Mouse (Mus musculus) erythroid progenitor cell, adult 5-6 weeks (primary cell): Measurements from ENCODE around the gene Son. TPM values are rescaled to one million over a fixed set of nuclear protein-coding genes. Genes with fewer than 3 reads are reported as not detected.

Experiments used
- ATAC-seq: replicated peaks from 2 replicates; pipeline ENCODE4 v1.8.0; 2016; ENCODE audit warnings: moderate number of reproducible peaks, mild to moderate bottlenecking, moderate TSS enrichment, inconsistent platforms; ENCODE audit not compliant: poor library complexity, low FRiP score, severe bottlenecking
- total RNA-seq, 2 experiments: library from RNA; stranded (forward) in 1 of 2; stranded (reverse) in 1 of 2; fragments of 150-400 nt in 1 of 2; fragments of 186-747, 209-891 nt in 1 of 2; gene quantifications; 2 replicates each; pipeline versions ENCODE4 v1.2.3 to v1.2.4; 2015 to 2017; ENCODE audit warnings: low replicate concordance in 2 of 2

The Son gene
- total RNA-seq, 2 experiments from 2014 or later, result 237 to 449 TPM

DNA sequence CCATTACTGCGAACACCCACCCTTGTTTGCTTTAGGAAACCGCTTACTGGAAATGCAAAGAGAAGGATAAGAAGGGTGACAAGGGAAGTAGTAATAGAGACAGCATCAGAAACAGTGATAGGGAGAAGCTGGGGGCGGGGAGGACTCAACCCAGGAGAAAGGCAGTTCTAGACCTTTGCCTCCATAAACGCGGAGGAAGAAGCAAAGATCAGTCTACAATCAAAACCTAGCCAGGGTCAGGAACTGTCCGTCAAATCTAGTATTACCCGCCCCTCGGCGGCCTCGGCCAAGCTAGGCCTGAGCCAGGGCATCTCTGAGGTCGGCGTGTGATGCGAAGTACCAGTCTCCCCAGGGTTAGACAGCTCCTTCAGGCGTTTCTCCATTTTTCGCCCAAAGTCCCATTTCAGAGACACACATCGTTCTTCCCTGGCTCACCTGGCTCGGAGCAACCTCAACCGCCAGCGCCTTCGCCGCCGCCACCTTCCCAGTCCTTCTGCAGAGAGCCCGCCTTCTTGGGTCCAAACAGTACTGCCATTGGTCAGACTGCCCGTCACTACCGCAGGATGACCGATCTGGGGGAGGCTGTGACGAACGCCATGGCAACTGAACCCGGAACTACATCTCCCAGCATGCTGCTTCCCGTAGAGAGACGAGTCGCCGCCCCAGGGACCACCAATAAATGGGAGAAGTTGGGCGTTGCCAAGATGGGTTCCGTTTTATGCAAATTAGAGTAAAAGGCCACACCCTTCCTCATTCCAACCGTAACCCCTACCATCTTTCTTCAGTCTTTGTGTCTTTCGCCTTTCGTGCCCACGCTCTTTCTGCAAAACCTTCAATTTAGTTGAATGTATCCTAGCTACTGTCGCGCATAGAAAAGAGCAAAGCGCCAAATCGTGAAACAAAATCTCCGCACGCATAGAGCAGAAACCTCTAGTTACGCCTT lies 81.1 kb downstream of the Son start, which contains the start of gene Cryzl1:
Gene Cryzl1, minus strand, starts transcription at position 853 of the 943 bp plus-strand sequence.
- peak; percentile 89 for ATAC-seq

Other genes starting within 250 kb of the Son start
- 21.8 and 37.8 TPM in 2 replicates for gene Il10rb, start 241.3 kb upstream of the Son start, total RNA-seq (2015; ENCODE audit: low replicate concordance)
- 20.5 and 33.1 TPM in 2 replicates for gene Il10rb, start 241.3 kb upstream of the Son start, total RNA-seq (2017; ENCODE audit: low replicate concordance)
- 31.9 and 32.1 TPM in 2 replicates for gene Ifnar1, start 162.3 kb upstream of the Son start, total RNA-seq (2015; ENCODE audit: low replicate concordance)
- gene Ifnar1, start 162.3 kb upstream of the Son start, total RNA-seq (2017; ENCODE audit: low replicate concordance), result 38.1 and 46.3 TPM in 2 replicates
- 5.4 and 6.1 TPM in 2 replicates for gene Ifngr2, start 100.4 kb upstream of the Son start, total RNA-seq (2015; ENCODE audit: low replicate concordance)
- 2.3 and 5.8 TPM in 2 replicates for gene Ifngr2, start 100.4 kb upstream of the Son start, total RNA-seq (2017; ENCODE audit: low replicate concordance)
- 19.8 and 22.2 TPM in 2 replicates for gene Tmem50b, start 49.7 kb upstream of the Son start, total RNA-seq (2015; ENCODE audit: low replicate concordance)
- gene Tmem50b, start 49.7 kb upstream of the Son start, total RNA-seq (2017; ENCODE audit: low replicate concordance), result 9.2 and 10.7 TPM in 2 replicates
- 1.3 and 2.2 TPM in 2 replicates for gene Dnajc28, start 28.5 kb upstream of the Son start, total RNA-seq (2015; ENCODE audit: low replicate concordance)
- 3.1 and 3.5 TPM in 2 replicates for gene Dnajc28, start 28.5 kb upstream of the Son start, total RNA-seq (2017; ENCODE audit: low replicate concordance)
- gene Gart, start 554 bp upstream of the Son start, total RNA-seq (2015; ENCODE audit: low replicate concordance), result 47.9 and 60.8 TPM in 2 replicates
- gene Gart, start 554 bp upstream of the Son start, total RNA-seq (2017; ENCODE audit: low replicate concordance), result 48.5 and 63.1 TPM in 2 replicates
- gene Donson, start 41.3 kb downstream of the Son start, total RNA-seq (2015; ENCODE audit: low replicate concordance), result 97.3 and 123 TPM in 2 replicates
- 212 and 232 TPM in 2 replicates for gene Donson, start 41.3 kb downstream of the Son start, total RNA-seq (2017; ENCODE audit: low replicate concordance)
- gene Cryzl1, start 81.5 kb downstream of the Son start, total RNA-seq (2015; ENCODE audit: low replicate concordance), result 49.7 and 69.6 TPM in 2 replicates
- gene Cryzl1, start 81.5 kb downstream of the Son start, total RNA-seq (2017; ENCODE audit: low replicate concordance), result 79.6 and 125 TPM in 2 replicates
- 133 and 192 TPM in 2 replicates for gene Itsn1, start 81.8 kb downstream of the Son start, total RNA-seq (2015; ENCODE audit: low replicate concordance)
- 435 and 485 TPM in 2 replicates for gene Itsn1, start 81.8 kb downstream of the Son start, total RNA-seq (2017; ENCODE audit: low replicate concordance)